Mouse (Mus musculus) intestine, embryonic 16.5 days (tissue): ENCODE results near the gene Olfr1386. TPM values are rescaled to one million over a fixed set of nuclear protein-coding genes. Genes with fewer than 3 reads are reported as not detected.
"Not testable (repeated sequence)": the region's sequence is repeated elsewhere in the genome, so short reads cannot be mapped to it uniquely, and the experiment has no call there.

Experiments used
- ATAC-seq: fragments of 200-750 bp; cut with Nextera tagmentation; 2 replicates; pipeline ENCODE4 v1.8.0; 2017; ENCODE audit warnings: moderate TSS enrichment, moderate library complexity
- H3K27ac ChIP-seq: fragments of 300-500 bp; sonication (generic); 2 replicates; pipeline ENCODE4 v1.5.1; 2014; ENCODE audit warnings: mild to moderate bottlenecking, low read length
- H3K27me3 ChIP-seq: fragments of 300-500 bp; sonication (generic); replicated peaks from 2 replicates; pipeline ENCODE4 v1.6.1; 2014; ENCODE audit warnings: low read length, control low read depth, mixed read lengths; ENCODE audit not compliant: control insufficient read depth, insufficient read depth
- H3K36me3 ChIP-seq: fragments of 300-500 bp; sonication (generic); 2 replicates; pipeline ENCODE4 v1.6.1; 2014; ENCODE audit warnings: low read length, control low read depth; ENCODE audit not compliant: control insufficient read depth, insufficient read depth
- H3K4me1 ChIP-seq: fragments of 300-500 bp; sonication (generic); 2 replicates; pipeline ENCODE4 v1.6.1; 2014; ENCODE audit warnings: low read length, control low read depth, mixed read lengths; ENCODE audit not compliant: control insufficient read depth, insufficient read depth
- H3K4me2 ChIP-seq: fragments of 300-500 bp; sonication (generic); 2 replicates; pipeline ENCODE4 v1.6.1; 2014; ENCODE audit warnings: low read depth, low read length, control low read depth
- H3K4me3 ChIP-seq: fragments of 300-500 bp; sonication (generic); 2 replicates; pipeline ENCODE4 v1.5.1; 2014; ENCODE audit warnings: mild to moderate bottlenecking, low read length
- H3K9ac ChIP-seq: fragments of 300-500 bp; sonication (generic); 2 replicates; pipeline ENCODE4 v1.6.1; 2014; ENCODE audit warnings: low read depth, low read length
- H3K9me3 ChIP-seq: fragments of 300-500 bp; sonication (generic); 2 replicates; pipeline ENCODE4 v1.6.1; 2016; ENCODE audit warnings: low read length, control low read depth; ENCODE audit not compliant: control insufficient read depth
- WGBS: fragments of 180-500 bp; shearing (Covaris S2); extraction: QIAGEN DNeasy Blood & Tissue Kit; methylation state at CpG from one replicate; pipeline ENCODE4 v1.1.7; 2014; 5-methylcytosine and 5-hydroxymethylcytosine counted together
- polyA plus RNA-seq: library from polyadenylated mRNA; unstranded; fragments of >200 nt; fragmentation: Nextera tagmentation; extraction: Ambion mirVana; gene quantifications from 2 replicates; pipeline ENCODE4 v1.2.1, GENCODE M21; 2015

The Olfr1386 gene
- polyA plus RNA-seq: not detected in 2 replicates

- H3K4me1 ChIP-seq, H3K27ac ChIP-seq, ATAC-seq, H3K4me3 ChIP-seq, H3K27me3 ChIP-seq, H3K9ac ChIP-seq, H3K9me3 ChIP-seq, H3K4me2 ChIP-seq, H3K36me3 ChIP-seq: not testable (repeated sequence)
- WGBS: 81% methylated on average over 2 of the region's 3 CpGs
Observed at GRCm38 (mm10) chr11:49464746-49465145, at the start of gene Olfr1386. TSS of gene Olfr1386 (plus strand) at chr11:49465046.

- H3K27me3 ChIP-seq: no peaks in the 10 kb centered on the region
- no peak within 1 kb of the TSS for H3K9ac ChIP-seq
- no peak within 1 kb of the TSS for H3K27ac ChIP-seq
- no peaks in the 10 kb centered on the region for H3K9me3 ChIP-seq
- H3K4me2 ChIP-seq: no peak within 1 kb of the TSS
- H3K36me3 ChIP-seq: no peaks in the 10 kb centered on the region
- H3K4me3 ChIP-seq: no peak within 1 kb of the TSS
- no peaks in the 10 kb centered on the region for H3K4me1 ChIP-seq
- 90% methylated on average over 2 of the region's 2 CpGs for WGBS
- ATAC-seq: no peak
Observed at GRCm38 (mm10) chr11:49422767-49423166, 42.1 kb upstream of the Olfr1386 start, which contains the start of gene Olfr1389. TSS of gene Olfr1389 (plus strand) at chr11:49423067.

DNA sequence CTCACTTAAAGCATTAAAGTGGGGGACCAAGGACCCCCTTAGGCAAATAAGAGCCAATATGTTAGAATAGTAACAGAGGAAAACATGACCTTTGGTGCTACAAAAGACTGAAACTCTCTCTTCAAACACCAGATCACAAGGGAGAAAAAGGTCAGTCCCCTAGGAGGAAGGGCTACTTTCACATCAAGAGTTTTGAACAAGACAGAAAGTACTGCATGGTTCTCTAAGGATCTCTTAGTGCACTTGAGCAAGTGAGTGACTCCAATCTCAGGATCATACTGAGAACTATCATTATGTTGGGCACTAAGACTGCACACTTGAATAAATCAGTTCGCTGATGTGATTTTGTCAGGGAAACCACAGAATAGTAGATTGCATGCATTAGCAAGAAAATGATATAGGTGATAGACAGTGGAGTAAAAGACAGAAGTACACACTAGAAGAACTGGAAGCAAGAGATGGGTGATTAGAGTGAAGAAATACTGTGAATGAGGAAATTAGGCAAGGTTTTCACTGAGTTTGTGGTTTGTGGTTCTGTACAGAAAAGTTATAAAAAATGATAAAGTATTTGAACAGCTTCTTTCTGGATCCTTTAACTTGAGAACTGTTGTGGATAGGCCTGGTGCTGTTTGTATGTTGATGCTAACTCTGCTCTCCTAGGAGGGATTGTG, 39.5 kb upstream of the Olfr1386 start:
- Histone ChIP-seq H3K4me2 (no peak overlapping the region), H3K4me3 (no peak overlapping the region), H3K4me1 (no peaks in the 10 kb centered on the region), H3K9me3 (no peaks in the 10 kb centered on the region), H3K27me3 (no peaks in the 10 kb centered on the region), H3K9ac (no peak overlapping the region), H3K36me3 (no peaks in the 10 kb centered on the region), H3K27ac (no peak overlapping the region)
- no peak for ATAC-seq
- 78% methylated on average over 1 of the region's 1 CpGs for WGBS

DNA sequence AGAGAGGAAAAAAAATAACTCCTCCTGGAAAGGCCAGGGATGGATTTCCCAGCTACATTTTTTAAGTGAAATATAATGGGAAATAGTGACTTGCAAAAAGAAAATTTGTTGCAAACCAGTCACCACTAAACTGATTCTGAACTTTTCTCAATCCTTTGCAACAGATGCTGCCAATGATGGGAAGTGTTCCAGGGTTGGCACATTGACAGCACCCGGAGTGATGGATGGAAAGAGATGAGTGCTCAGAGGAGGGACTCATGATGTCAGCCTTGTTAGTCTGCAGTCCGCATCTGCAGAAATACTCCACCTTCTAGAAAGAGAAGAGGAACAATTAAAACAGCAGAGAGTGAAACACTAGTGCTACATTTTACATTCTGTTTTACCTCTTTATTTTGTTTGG, 35.2 kb upstream of the Olfr1386 start:
- no peak overlapping the region for H3K27ac ChIP-seq
- H3K36me3 ChIP-seq: no peaks in the 10 kb centered on the region
- no peak overlapping the region for H3K4me3 ChIP-seq
- no peaks in the 10 kb centered on the region for H3K9me3 ChIP-seq
- no peaks in the 10 kb centered on the region for H3K27me3 ChIP-seq
- H3K4me2 ChIP-seq: no peak overlapping the region
- H3K9ac ChIP-seq: no peak overlapping the region
- ATAC-seq: no peak
- H3K4me1 ChIP-seq: no peaks in the 10 kb centered on the region
- WGBS: 83% methylated on average over 2 of the region's 2 CpGs

DNA sequence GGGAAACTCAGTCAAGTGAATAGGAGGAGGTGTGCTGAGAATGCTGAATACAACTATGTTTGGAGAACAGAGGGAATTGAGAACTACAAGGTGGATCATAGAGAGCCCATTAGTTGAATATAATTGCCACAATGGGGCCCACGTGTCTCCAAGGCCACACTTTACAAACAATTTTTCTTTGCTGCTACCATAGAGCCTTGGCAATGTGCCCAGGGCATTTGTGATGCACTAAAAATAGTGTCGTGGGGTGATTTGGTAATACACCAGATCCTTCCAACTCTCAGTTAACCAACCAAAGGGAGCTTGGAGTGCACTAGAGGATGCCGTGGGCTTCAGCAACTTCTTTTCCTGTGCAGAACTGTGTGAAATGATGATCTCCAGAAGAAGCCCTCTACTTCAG, 28.4 kb upstream of the Olfr1386 start, which contains the start of gene Olfr1388:
Gene Olfr1388, plus strand, starts transcription at position 214 of the 400 bp plus-strand sequence.
- ATAC-seq: no peak
- no peak within 1 kb of the TSS for H3K9ac ChIP-seq
- H3K4me2 ChIP-seq: no peak within 1 kb of the TSS
- H3K4me3 ChIP-seq: no peak within 1 kb of the TSS
- no peaks in the 10 kb centered on the region for H3K36me3 ChIP-seq
- no peaks in the 10 kb centered on the region for H3K27me3 ChIP-seq
- no peaks in the 10 kb centered on the region for H3K4me1 ChIP-seq
- H3K27ac ChIP-seq: no peak within 1 kb of the TSS
- H3K9me3 ChIP-seq: no peaks in the 10 kb centered on the region
- WGBS: 59% methylated on average over 3 of the region's 3 CpGs

GRCm38 (mm10) chr11:49455043-49455442, 9.8 kb upstream of the Olfr1386 start, which contains the start of gene Olfr1387:
TSS of gene Olfr1387 (plus strand) at chr11:49455343.
- ATAC-seq: no peak
- 81% methylated on average over 1 of the region's 1 CpGs for WGBS
- no peak within 1 kb of the TSS for H3K9ac ChIP-seq
- no peak within 1 kb of the TSS for H3K4me2 ChIP-seq
- H3K27me3 ChIP-seq: no peaks in the 10 kb centered on the region
- no peak within 1 kb of the TSS for H3K4me3 ChIP-seq
- H3K36me3 ChIP-seq: no peaks in the 10 kb centered on the region
- no peak within 1 kb of the TSS for H3K27ac ChIP-seq
- H3K4me1 ChIP-seq: no peaks in the 10 kb centered on the region
- no peaks in the 10 kb centered on the region for H3K9me3 ChIP-seq

DNA sequence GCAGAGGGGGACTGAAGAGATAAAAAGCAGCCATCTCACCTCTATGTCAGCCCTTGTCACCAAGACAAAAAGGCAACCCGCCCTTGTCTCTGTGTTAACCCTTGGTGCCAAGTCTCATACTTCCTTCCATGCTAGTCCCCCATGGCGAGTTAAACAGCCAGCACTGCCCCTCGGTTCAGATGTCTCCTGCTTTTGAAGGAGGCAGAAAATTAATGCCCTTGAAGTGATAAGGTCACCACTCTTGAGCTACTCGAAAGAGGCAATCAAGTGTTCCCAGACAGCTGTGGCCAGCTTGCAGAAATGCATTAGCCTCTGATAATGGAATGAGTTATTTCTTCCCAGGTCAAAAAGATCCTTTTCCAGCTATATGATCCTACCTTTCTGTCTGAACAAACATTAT, 21.1 kb downstream of the Olfr1386 start:
- Histone ChIP-seq H3K27me3 (no peaks in the 10 kb centered on the region), H3K4me3 (no peak overlapping the region), H3K9ac (no peak overlapping the region), H3K4me2 (no peak overlapping the region), H3K9me3 (no peaks in the 10 kb centered on the region), H3K4me1 (no peaks in the 10 kb centered on the region), H3K36me3 (no peaks in the 10 kb centered on the region), H3K27ac (no peak overlapping the region)
- no peak for ATAC-seq
- WGBS: 41% methylated on average over 4 of the region's 4 CpGs

DNA sequence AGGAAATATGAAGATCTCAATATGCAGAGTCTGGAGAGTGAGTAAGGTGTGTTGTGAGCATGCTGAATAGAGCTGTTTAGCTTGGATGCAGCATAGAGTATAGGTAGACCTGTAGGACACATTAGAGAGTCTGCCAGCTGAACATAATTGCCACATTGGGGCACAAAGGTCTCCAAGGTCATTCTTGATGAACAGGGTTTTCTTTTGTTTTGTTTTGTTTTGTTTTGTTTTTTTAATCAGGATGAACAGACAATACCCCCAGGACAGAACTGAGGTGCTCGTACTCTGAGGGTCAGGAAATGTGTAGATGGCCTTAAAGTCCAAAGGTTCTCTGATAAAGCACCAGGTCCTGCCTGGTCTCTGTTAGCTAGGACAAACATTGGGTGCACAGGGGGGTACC, 23.9 kb downstream of the Olfr1386 start, which contains the start of gene Olfr1385:
Gene Olfr1385, plus strand, starts transcription at position 301 of the 400 bp plus-strand sequence.
- H3K27me3 ChIP-seq, H3K4me1 ChIP-seq: not testable (repeated sequence)
- 55% methylated on average over 1 of the region's 1 CpGs for WGBS

GRCm38 (mm10) chr11:49518086-49518485, 53.2 kb downstream of the Olfr1386 start:
- H3K27me3 ChIP-seq: no peaks in the 10 kb centered on the region
- H3K36me3 ChIP-seq: no peaks in the 10 kb centered on the region
- WGBS: 70% methylated on average over 5 of the region's 5 CpGs
- no peaks in the 10 kb centered on the region for H3K9me3 ChIP-seq
- no peak overlapping the region for H3K4me2 ChIP-seq
- no peak for ATAC-seq
- no peak overlapping the region for H3K4me3 ChIP-seq
- no peaks in the 10 kb centered on the region for H3K4me1 ChIP-seq
- H3K9ac ChIP-seq: no peak overlapping the region
- no peak overlapping the region for H3K27ac ChIP-seq

More for the DNA sequence above, 23.9 kb downstream of the Olfr1386 start, which contains the start of gene Olfr1385:
- not testable (repeated sequence) for ATAC-seq, H3K9ac ChIP-seq, H3K27ac ChIP-seq, H3K36me3 ChIP-seq, H3K4me2 ChIP-seq, H3K4me3 ChIP-seq, H3K9me3 ChIP-seq

DNA sequence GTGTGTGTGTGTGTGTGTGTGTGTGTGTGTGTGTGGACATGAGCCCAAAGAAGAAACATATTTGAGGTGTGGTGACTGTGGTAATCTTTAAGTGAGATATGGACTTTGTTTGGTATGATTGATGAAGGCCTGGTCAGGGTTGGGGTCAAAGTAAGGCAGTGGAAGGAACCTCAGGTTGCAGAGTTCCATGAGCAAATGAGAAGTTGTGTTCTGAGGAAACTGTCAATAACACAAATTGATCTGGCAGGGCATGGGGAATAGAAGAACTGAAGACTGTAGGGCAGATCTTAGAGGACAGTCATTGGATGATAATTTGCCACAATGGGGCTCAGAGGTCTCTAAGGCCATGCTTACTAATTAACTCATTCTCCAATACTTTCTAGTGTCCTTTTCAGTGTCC, 54.5 kb downstream of the Olfr1386 start, which contains the start of gene Olfr1383:
Gene Olfr1383, plus strand, starts transcription at position 301 of the 400 bp plus-strand sequence.
- ATAC-seq: no peak
- Histone ChIP-seq H3K9ac (no peak within 1 kb of the TSS), H3K4me2 (no peak within 1 kb of the TSS), H3K9me3 (no peaks in the 10 kb centered on the region), H3K27ac (no peak within 1 kb of the TSS), H3K4me3 (no peak within 1 kb of the TSS), H3K27me3 (no peaks in the 10 kb centered on the region), H3K4me1 (no peaks in the 10 kb centered on the region), H3K36me3 (no peaks in the 10 kb centered on the region)
